Mouse (Mus musculus) heart, postnatal 0 days (tissue): ENCODE measurements around the gene 2310011J03Rik. TPM values are rescaled to one million over a fixed set of nuclear protein-coding genes. Genes with fewer than 3 reads are reported as not detected.

Experiments used
- ATAC-seq: fragments of 200-750 bp; cut with Nextera tagmentation; 2 replicates; pipeline ENCODE4 v1.8.0; 2017; ENCODE audit warnings: low read depth, moderate number of reproducible peaks, moderate library complexity; ENCODE audit not compliant: insufficient read depth
- DNase-seq: peaks from one replicate; pipeline ENCODE4 v3.0.0-alpha.2; 2016; ENCODE audit warnings: low spot score
- H3K27ac ChIP-seq: fragments of 300-500 bp; sonication (generic); 2 replicates; pipeline ENCODE4 v1.5.1; 2014; ENCODE audit warnings: low read depth, mild to moderate bottlenecking
- H3K27me3 ChIP-seq: fragments of 300-500 bp; sonication (generic); 2 replicates; pipeline ENCODE4 v1.6.1; 2014; ENCODE audit warnings: low read length, mixed read lengths; ENCODE audit not compliant: control insufficient read depth, insufficient read depth
- H3K36me3 ChIP-seq: fragments of 300-500 bp; sonication (generic); replicated peaks from 2 replicates; pipeline ENCODE4 v1.6.1; 2014; ENCODE audit warnings: low read length, mixed read lengths; ENCODE audit not compliant: control insufficient read depth, insufficient read depth
- H3K4me1 ChIP-seq: fragments of 300-500 bp; sonication (generic); 2 replicates; pipeline ENCODE4 v1.6.1; 2014; ENCODE audit warnings: antibody characterized with exemption; ENCODE audit not compliant: control insufficient read depth, insufficient read depth
- H3K4me2 ChIP-seq: fragments of 300-500 bp; sonication (generic); 2 replicates; pipeline ENCODE4 v1.6.1; 2014; ENCODE audit warnings: low read depth, mild to moderate bottlenecking, low read length, moderate library complexity
- H3K4me3 ChIP-seq: fragments of 300-500 bp; sonication (generic); 2 replicates; pipeline ENCODE4 v1.5.1; 2014; ENCODE audit warnings: low read depth, low read length
- H3K9ac ChIP-seq: fragments of 300-500 bp; sonication (generic); replicated peaks from 2 replicates; pipeline ENCODE4 v1.6.1; 2014; ENCODE audit warnings: low read depth, low read length, mixed read lengths
- H3K9me3 ChIP-seq: fragments of 300-500 bp; sonication (generic); replicated peaks from 2 replicates; pipeline ENCODE4 v1.6.1; 2016; ENCODE audit warnings: low read length; ENCODE audit not compliant: control insufficient read depth
- CTCF ChIP-seq: IDR thresholded peaks from 2 replicates; pipeline ENCODE4 v1.5.1; 2016; ENCODE audit warnings: antibody characterized with exemption, control low read depth, low read depth
- EP300 ChIP-seq: IDR thresholded peaks from 2 replicates; pipeline ENCODE4 v1.6.1; 2016; ENCODE audit warnings: antibody characterized with exemption, low read depth
- WGBS: fragments of 180-500 bp; shearing (Covaris S2); extraction: QIAGEN DNeasy Blood & Tissue Kit; methylation state at CpG from one replicate; pipeline ENCODE4 v1.1.7; 2014; 5-methylcytosine and 5-hydroxymethylcytosine counted together
- polyA plus RNA-seq: library from polyadenylated mRNA; unstranded; fragments of >200 nt; fragmentation: Nextera tagmentation; extraction: Ambion mirVana; gene quantifications from 2 replicates; pipeline ENCODE4 v1.2.1, GENCODE M21; 2015
- total RNA-seq: library from RNA; depleted of rRNA; stranded (reverse); fragments of >200 nt; gene quantifications from 2 replicates; pipeline ENCODE4 v1.2.3, GENCODE M21; 2014; ENCODE audit warnings: low replicate concordance; rRNA removed

2310011J03Rik gene
- total RNA-seq (13.5 and 41.4 TPM in 2 replicates), polyA plus RNA-seq (35.2 and 37.4 TPM in 2 replicates)

DNA sequence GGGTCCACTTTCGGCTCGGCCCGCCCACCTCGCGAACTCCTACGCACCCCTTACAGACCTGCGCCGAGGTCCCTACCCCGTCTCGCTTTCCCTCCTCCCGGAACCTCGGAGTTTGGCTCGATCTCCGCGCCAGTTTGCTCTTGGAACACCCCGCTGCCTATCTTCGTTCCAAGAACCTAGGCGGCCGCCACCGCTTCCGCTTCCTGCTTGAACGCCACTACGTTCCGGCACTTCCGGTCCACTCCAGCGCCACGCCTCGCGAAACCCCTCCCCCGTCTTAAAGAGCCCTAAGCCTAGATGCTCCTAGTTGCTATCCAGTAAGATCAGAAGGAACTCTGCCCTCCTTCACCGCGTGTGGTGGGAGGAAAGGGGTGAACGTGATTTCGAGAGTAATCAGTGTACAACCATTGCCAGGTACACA lies at the start of gene 2310011J03Rik:
Gene 2310011J03Rik, minus strand, starts transcription at position 198 of the 421 bp plus-strand sequence.
- Histone ChIP-seq H3K4me1 (peaks cover 30% of the 10 kb centered on the region), H3K27me3 (peaks cover 9% of the 10 kb centered on the region), H3K9me3 (no peaks in the 10 kb centered on the region), H3K27ac (peak within 1 kb of the TSS; percentile 79), H3K9ac (peak within 1 kb of the TSS; percentile 75), H3K4me3 (peak within 1 kb of the TSS; percentile 83), H3K36me3 (peaks cover 10% of the 10 kb centered on the region), H3K4me2 (peak within 1 kb of the TSS; percentile 82)
- ATAC-seq (peak; percentile 49; the same call in 1 of the 2 replicates), DNase-seq (peak; percentile 94)
- TF ChIP-seq CTCF, result no peak
- peak; percentile 66 for TF ChIP-seq EP300
- WGBS, result under 1% methylated on average over 34 of the region's 34 CpGs

GRCm38 (mm10) chr10:80368392-80368791 lies 48.1 kb upstream of the 2310011J03Rik start:
- WGBS, result 86% methylated on average over 6 of the region's 6 CpGs
- H3K9me3 ChIP-seq, result no peaks in the 10 kb centered on the region
- DNase-seq (no peak), ATAC-seq (no peak)
- H3K27ac ChIP-seq, result no peak overlapping the region
- TF ChIP-seq EP300, result no peak
- TF ChIP-seq CTCF, result no peak
- no peaks in the 10 kb centered on the region for H3K36me3 ChIP-seq
- H3K4me2 ChIP-seq, result no peak overlapping the region
- H3K9ac ChIP-seq, result no peak overlapping the region
- peaks cover 23% of the 10 kb centered on the region for H3K27me3 ChIP-seq
- H3K4me1 ChIP-seq, result no peaks in the 10 kb centered on the region
- H3K4me3 ChIP-seq, result no peak overlapping the region

DNA sequence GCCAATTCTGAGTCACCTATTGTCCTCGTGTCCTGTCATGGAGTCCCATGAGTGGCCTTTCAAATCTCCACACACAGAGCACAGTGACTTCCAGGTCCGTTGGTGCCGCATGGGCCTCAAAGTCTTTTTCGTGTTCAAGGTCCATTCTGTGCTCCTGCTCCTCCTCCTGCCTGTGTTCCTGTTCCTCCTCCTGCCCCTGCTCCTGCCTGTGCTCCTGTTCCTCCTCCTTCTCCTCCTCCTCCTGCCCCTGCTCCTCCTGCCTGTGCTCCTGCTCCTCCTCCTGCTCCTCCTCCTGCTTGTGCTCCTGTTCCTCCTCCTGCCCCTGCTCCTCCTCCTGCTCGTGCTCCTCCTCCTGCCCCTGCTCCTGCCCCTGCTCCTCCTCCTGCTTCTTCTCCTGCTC lies 47.6 kb upstream of the 2310011J03Rik start:
- TF ChIP-seq CTCF (no peak), EP300 (no peak)
- no peak overlapping the region for H3K4me3 ChIP-seq
- H3K9ac ChIP-seq, result no peak overlapping the region
- H3K9me3 ChIP-seq, result no peaks in the 10 kb centered on the region
- H3K27ac ChIP-seq, result no peak overlapping the region
- H3K27me3 ChIP-seq, result peaks cover 22% of the 10 kb centered on the region
- ATAC-seq, result no peak
- no peak overlapping the region for H3K4me2 ChIP-seq
- H3K4me1 ChIP-seq, result no peaks in the 10 kb centered on the region
- WGBS, result 50% methylated on average over 5 of the region's 5 CpGs
- no peaks in the 10 kb centered on the region for H3K36me3 ChIP-seq
- no peak for DNase-seq

DNA sequence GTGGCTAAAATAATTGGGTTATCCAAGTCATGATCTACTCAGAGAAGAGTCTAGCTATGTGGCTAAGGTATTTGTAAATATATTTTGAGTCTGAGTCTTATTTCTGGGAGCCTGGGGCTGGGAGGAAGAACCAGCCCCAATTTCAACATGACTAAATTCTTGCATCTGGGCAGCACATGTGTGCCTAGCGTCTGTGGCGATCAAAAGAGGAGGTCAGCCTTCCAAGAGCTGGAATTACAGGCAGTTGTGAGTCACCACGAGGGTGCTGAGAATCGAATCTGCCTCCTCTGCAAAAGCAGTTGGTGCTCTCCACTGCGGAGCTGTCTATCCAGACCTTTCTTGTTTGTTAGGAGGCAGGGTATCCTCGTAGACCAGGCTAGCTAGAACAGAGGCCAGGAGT lies 45.4 kb upstream of the 2310011J03Rik start:
- WGBS, result 64% methylated on average over 6 of the region's 6 CpGs
- no peaks in the 10 kb centered on the region for H3K4me1 ChIP-seq
- no peaks in the 10 kb centered on the region for H3K9me3 ChIP-seq
- peaks cover 24% of the 10 kb centered on the region for H3K27me3 ChIP-seq
- H3K4me3 ChIP-seq, result no peak overlapping the region
- ATAC-seq (no peak), DNase-seq (no peak)
- no peak overlapping the region for H3K27ac ChIP-seq
- TF ChIP-seq EP300, result no peak
- TF ChIP-seq CTCF, result no peak
- no peak overlapping the region for H3K9ac ChIP-seq
- no peak overlapping the region for H3K4me2 ChIP-seq
- no peaks in the 10 kb centered on the region for H3K36me3 ChIP-seq

GRCm38 (mm10) chr10:80363734-80364133 lies 43.4 kb upstream of the 2310011J03Rik start:
- Histone ChIP-seq H3K4me2 (no peak overlapping the region), H3K4me3 (no peak overlapping the region), H3K36me3 (no peaks in the 10 kb centered on the region), H3K4me1 (no peaks in the 10 kb centered on the region), H3K27ac (no peak overlapping the region), H3K9me3 (no peaks in the 10 kb centered on the region), H3K9ac (no peak overlapping the region), H3K27me3 (peaks cover 40% of the 10 kb centered on the region)
- TF ChIP-seq EP300 (no peak), CTCF (no peak)
- no peak for ATAC-seq
- 33% methylated on average over 6 of the region's 6 CpGs for WGBS
- DNase-seq, result no peak
